Mouse (Mus musculus) brain, embryonic 18.5 days (tissue): ENCODE data around the gene Cpn1.

Source experiments
- DNase-seq: peaks from one replicate; pipeline ENCODE4 v3.0.0-alpha.2; 2012; ENCODE audit warnings: low read depth, low spot score

Gene Cpn1

GRCm38 (mm10) chr19:43939769-43940689, 46.3 kb downstream of the Cpn1 start, which contains the start of gene Dnmbp:
Dnmbp (minus strand) TSS chr19:43940191.
- DNase-seq: no peak

- no peak for DNase-seq
Measured at GRCm38 (mm10) chr19:43939171-43939768, 47.1 kb downstream of the Cpn1 start.

GRCm38 (mm10) chr19:43938355-43938754, 48.0 kb downstream of the Cpn1 start:
- DNase-seq: no peak

DNA sequence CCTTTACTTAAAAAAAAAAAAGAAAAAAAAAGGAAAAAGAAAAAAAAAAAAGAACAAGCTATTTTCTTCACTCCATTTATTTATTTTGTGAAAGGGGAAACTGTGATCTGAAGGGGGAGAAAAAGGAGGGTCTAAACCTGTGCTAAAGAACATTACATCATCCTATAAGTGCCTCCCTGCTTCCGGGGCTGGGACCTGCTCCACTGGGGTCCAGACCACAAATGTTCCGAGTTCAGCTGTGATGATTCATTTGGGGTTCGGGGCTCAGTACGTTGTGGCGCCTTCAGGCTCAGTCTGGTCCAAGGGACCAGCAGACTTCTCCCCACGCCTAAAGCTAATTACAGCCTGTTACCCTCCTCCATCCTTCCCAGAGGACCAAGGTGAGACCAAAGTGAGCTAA, 55.4 kb downstream of the Cpn1 start:
- no peak for DNase-seq

GRCm38 (mm10) chr19:43930366-43930765, 56.0 kb downstream of the Cpn1 start:
- DNase-seq: no peak

DNA sequence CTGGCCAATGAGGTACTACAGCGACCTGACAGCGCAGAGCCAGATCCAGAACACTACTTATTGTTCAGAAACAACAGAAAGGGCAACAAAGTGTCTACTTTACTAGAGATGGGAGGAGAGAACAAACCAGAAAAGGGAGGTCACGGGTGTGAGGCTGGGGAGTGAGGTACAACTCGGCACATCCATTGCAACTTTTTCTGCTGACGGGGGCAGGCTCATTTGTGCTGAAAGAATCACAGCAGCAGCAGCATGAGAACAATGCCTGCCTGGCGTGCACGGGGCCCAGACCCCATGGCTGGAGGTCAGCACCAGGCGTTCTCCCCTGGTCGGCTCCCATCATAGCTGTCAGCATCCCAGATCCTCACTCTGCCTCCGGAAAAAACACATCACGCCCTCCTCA, 56.5 kb downstream of the Cpn1 start:
- no peak for DNase-seq

GRCm38 (mm10) chr19:43927967-43928366, 58.4 kb downstream of the Cpn1 start:
- DNase-seq: no peak

GRCm38 (mm10) chr19:43927057-43927456, 59.3 kb downstream of the Cpn1 start:
- DNase-seq: no peak

GRCm38 (mm10) chr19:43926141-43926987, 60.0 kb downstream of the Cpn1 start:
- no peak for DNase-seq

DNA sequence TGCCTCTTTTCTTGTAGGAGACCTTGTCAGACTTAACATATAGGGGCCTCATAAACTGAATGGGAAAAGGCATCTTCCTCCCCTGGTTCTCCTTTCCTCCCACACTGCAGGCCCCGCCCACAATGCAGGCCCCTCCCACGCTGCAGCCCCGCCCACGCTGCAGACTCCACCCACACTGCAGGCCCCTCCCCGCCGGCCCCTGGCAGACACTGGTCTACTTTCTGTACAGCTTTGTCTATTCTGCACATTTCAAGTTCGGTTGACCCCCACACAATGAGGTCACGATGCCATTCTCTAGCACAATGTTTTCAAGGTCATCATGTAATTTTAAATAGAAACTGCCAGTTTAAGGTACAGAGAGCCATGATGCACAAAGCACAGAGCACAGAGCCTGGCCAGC, 62.0 kb downstream of the Cpn1 start:
- DNase-seq: no peak

- DNase-seq: no peak
Measured at GRCm38 (mm10) chr19:43922963-43923362, 63.4 kb downstream of the Cpn1 start.

GRCm38 (mm10) chr19:43921410-43921809, 64.9 kb downstream of the Cpn1 start:
- DNase-seq: no peak

DNA sequence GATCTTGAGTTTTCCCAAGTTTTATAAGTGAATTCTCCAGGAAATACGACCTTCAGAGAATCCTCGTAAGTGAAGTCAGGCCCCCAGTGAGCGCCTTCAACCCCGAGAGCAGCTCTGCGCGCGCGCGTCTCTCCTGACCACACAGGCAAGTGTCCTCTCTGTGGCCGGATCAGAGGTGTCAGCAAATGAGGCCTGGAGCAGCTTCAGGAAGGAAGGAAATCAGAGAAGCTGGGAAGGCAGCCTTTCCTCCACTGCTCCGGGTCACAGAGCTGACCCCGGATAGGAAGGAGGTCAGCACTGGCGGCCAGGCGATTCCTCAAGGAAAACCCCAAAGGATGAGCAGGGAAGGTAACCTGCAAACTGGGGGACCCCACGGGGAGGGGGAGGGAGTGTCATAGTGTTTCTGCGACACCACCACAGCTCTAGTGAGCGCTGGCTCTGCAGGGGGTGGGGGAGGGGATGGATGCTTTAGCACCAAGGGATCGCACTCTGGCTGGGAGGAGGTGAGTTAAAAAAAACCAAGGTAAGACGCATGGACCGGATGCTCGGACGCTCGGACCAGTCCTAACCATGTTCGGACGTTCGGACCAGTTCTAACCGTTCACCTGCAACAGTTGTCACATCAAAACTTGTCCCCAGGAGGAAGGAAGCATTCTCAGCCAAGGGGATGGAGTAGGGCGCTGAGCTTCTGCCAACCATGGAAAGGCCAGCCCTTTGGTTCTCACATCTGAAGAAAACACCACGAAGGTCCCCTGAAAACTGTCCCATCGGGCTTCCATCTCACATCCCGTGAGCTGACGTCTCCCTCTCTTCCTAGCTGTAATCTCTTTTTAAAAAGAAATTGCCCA, 65.7 kb downstream of the Cpn1 start:
- DNase-seq: no peak

DNA sequence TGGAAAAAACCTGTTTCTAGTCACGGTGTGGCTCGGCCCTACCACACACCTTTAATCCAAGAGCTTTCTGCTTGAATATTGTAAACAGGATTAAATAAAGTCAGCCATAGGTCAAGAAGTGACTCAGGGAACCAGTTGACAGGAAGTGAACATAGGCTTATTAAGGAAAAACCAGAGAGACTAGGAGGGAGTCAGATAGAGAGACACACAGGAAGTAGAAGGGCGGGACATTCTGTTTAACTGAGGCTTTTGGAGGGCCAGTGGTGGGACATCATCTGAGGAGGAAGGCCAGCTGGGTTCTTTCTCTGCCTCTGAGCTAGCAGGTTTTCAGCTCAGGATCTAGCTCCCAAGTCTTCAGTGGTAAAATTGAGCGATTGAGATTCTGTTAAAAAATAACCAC, 66.5 kb downstream of the Cpn1 start:
- no peak for DNase-seq

DNA sequence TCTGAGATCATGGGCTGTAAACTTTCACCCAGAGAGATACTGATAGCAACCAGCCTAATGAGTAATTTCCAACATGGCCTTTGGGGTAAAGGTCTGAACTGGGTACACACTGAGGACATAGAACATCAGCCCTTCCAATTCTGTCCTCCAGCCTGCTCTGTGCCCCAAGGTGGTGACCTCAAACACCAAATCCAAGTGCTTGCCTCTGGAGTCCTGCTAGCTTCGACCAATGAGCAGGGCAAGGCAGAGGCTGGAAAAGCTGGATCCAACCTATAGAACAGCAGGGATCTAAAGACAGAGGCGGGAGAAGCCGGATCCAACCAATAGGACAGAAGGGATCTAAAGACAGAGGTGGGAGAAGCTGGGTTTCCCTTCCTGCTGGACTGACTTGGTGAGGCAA, 67.5 kb downstream of the Cpn1 start:
- DNase-seq: no peak

- no peak for DNase-seq
Measured at GRCm38 (mm10) chr19:43917763-43918162, 68.6 kb downstream of the Cpn1 start.

DNA sequence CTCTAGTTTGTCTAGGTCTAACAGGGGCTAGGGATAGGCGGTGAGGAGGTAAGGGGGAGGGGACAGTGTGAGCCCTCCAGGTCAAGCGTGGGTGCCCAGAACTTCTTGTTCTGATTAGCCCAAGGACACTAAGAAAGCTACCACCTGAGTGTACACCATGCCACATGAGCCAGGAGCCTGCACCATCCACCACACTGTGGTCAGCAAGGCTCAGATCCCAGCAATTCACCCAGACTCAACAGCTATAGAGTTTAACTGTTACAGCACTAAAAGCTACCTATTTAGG, 69.0 kb downstream of the Cpn1 start:
- DNase-seq: no peak

GRCm38 (mm10) chr19:43916586-43917405, 69.6 kb downstream of the Cpn1 start:
- DNase-seq: no peak

DNA sequence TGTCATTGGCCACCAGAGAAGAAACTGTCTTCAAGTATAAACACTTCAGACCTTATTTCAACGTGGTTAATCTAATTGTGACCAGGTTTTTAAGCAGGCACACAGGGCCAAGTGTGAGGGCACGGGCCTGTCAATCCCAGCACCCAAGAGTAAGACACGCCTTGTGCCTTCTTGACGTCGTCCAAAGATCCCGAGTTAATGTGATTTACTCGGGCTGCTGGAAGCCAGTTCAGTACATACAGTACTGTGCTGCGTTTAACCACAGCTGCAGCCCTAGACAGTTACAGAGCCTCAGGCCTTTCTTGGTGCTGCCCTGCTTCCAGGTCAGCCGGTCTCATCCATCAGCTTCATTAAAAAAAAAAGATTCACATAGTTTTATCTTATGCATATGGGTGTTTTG, 70.9 kb downstream of the Cpn1 start:
- no peak for DNase-seq

DNA sequence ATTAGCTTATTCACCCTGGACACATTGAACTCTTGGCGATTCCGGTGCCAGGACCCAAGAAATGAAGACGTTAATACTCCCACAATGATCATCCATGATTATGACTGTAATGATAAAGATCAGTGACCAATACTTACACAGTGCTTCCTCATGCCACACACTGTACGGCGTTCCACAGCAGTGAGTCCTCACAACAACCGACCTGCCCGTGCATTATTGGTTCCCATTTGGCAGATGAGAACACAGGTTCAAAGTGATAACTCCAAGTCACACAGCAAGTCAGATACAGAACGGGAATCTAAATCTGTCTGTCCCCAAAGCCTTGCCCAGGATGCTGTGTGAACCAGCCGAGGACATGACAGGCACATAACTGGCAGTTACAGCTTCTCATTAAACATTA, 71.4 kb downstream of the Cpn1 start:
- no peak for DNase-seq
